Mouse (Mus musculus) fibroblast of lung, adult 2 months (primary cell): ENCODE measurements around the gene Wfdc8.

Source experiments
- DNase-seq: peaks from one replicate; pipeline ENCODE4 v3.0.0-alpha.2; 2011; ENCODE audit warnings: low read depth

The Wfdc8 gene

DNA sequence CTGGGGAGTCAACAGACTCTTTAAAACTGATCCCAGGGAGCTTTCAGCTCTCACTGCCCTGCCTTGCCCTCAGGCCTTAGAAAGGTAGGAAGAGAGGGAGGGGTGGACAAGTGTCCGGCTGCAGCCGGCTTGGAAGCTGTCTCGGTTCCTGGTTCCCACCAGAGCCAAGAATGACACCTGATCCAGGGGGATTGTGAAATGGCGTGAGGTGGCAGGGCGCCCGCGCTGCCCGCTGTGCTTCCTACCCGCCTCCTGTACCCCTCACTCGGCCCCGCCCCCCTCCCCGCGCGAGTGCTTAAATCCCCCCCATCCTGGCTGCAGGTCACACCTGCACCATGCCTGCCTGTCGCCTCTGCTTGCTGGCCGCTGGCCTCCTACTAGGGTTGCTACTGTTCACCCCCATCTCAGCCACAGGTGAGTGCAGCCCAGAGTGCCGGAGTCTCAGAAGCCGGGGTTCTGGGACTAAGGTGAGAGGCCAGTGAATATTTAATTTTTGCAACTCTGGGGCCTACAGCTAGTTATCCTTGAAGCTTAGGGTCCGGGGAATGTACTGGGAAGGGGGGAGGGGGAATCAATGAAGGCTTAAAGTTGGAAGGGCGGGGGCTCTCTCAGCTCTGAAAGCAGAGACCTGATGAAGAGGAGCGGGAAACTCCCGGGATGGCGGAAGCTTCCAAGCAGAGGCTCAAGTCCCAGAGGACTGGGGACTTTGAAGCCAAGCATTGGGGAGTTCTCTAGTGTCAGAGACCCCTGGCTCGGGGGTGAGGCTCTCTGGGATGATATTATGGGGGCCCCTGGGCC, 50.8 kb downstream of the Wfdc8 start, which contains the start of gene Wfdc2:
Wfdc2 (plus strand) TSS at position 23 of the 798 bp plus-strand sequence.
- no peak for DNase-seq

GRCm38 (mm10) chr2:164560106-164560505, 53.3 kb downstream of the Wfdc8 start:
- DNase-seq: no peak

DNA sequence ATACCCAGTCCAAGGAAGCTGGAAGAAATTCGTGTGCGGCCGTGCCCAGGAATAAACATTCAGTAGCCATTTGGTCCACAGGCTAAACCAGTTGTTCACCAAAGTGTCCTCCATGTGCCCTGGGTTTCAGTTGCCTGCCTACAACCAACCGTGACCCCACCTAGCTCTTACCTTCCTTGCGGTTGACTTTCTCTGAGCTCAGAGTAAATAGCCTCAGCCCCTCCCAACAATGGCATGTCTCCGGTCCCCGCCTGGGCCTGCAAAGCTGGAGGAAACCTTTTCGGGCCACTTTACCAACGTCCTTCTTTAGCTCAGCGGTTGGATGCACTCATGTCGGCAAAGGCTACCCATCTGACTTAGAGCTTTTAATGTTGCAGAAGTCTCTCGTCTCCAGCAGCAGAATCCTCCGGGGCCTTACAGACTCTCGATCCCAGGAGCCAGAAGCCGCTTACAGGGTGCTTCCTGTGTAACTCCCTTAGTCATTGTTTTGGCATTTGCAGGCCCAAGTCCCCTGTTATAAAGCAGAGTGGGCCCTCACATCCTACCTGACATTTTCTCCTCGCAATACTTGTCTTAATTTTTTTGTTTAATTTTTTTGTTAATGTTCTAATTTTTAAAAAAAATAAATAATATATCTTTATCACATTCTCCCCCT, 54.3 kb downstream of the Wfdc8 start:
- DNase-seq: no peak

GRCm38 (mm10) chr2:164558426-164558825, 55.0 kb downstream of the Wfdc8 start:
- DNase-seq: no peak

DNA sequence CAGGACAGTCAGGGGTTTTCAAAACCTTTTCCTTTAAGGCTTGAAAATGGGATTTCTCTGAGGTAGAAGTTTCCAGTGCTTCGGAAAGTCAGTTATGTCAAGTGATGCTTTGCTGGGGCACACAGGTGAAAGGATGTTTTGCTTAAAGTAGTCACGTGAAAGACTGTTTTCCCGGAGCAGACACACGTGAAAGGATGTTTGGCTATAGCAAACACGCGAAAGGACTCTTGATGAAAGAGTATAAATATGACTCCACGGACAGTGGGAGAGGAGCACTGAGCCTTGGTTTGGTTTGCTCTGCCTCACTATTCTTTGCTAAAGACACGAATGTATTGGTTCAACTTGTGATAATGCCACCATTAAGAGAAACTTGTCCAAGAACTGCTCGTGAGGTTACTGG, 61.9 kb downstream of the Wfdc8 start:
- no peak for DNase-seq

GRCm38 (mm10) chr2:164550895-164551269, 62.5 kb downstream of the Wfdc8 start:
- DNase-seq: no peak

- no peak for DNase-seq
Observed at GRCm38 (mm10) chr2:164549963-164550894, 63.2 kb downstream of the Wfdc8 start.

DNA sequence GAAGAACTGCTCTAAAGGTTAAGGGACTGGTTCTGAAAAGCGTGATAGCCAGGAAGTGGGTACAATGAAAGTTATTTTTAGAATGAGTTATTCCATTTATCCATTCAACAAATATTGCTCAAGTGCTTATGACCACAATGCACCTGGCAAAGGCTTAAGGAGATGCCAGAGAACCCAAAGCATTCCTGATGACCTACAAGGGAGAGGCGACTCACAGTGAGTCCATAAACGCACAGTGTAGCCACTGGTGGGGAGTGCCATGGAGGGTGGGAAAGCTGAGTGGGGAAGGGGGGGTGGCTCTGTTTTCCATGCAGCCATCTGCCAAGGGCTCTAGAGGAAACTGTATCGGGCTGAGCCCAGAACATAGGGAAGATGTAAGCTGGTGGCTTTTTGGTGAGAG, 64.1 kb downstream of the Wfdc8 start:
- peak; percentile 51 for DNase-seq
